Mouse (Mus musculus) monocyte, adult 2 months (primary cell): Measurements from ENCODE around the gene Srsf10.

Experiments
- DNase-seq, 2 experiments: peaks; one replicate each; pipeline ENCODE4 v3.0.0; 2022; ENCODE audit warnings: low spot score in 2 of 2, low read depth in 1 of 2

The Srsf10 gene

GRCm38 (mm10) chr4:135854630-135855029, 917 bp upstream of the Srsf10 start:
- no peak for DNase-seq

GRCm38 (mm10) chr4:135855080-135855479, 467 bp upstream of the Srsf10 start:
- no peak for DNase-seq

- peak in 1 of 2 experiments; percentile 43 for DNase-seq
Observed at GRCm38 (mm10) chr4:135856223-135857091, 910 bp downstream of the Srsf10 start.

- DNase-seq = no peak
Observed at GRCm38 (mm10) chr4:135857597-135858186, 2.1 kb downstream of the Srsf10 start.

GRCm38 (mm10) chr4:135868996-135869395, 13.4 kb downstream of the Srsf10 start:
- DNase-seq = no peak

- DNase-seq = no peak
Observed at GRCm38 (mm10) chr4:135870227-135871023, 14.9 kb downstream of the Srsf10 start.

- DNase-seq = no peak
Observed at GRCm38 (mm10) chr4:135872015-135872414, 16.5 kb downstream of the Srsf10 start.

GRCm38 (mm10) chr4:135872589-135873391, 17.2 kb downstream of the Srsf10 start:
- no peak for DNase-seq

GRCm38 (mm10) chr4:135873526-135874202, 18.1 kb downstream of the Srsf10 start, which contains the start of gene Pnrc2:
Pnrc2 (minus strand) TSS chr4:135873850.
- DNase-seq = peak; percentile 72 to 86

- no peak for DNase-seq
Observed at GRCm38 (mm10) chr4:135874564-135875535, 19.3 kb downstream of the Srsf10 start.

GRCm38 (mm10) chr4:135875546-135875945, 20.0 kb downstream of the Srsf10 start:
- no peak for DNase-seq

GRCm38 (mm10) chr4:135875991-135876582, 20.5 kb downstream of the Srsf10 start:
- DNase-seq = peak in 1 of 2 experiments; percentile 80

GRCm38 (mm10) chr4:135876583-135877020, 21.1 kb downstream of the Srsf10 start:
- DNase-seq = peak; percentile 89 to 94

- no peak for DNase-seq
Observed at GRCm38 (mm10) chr4:135877742-135878141, 22.2 kb downstream of the Srsf10 start.

- DNase-seq = no peak
Observed at GRCm38 (mm10) chr4:135879021-135879420, 23.5 kb downstream of the Srsf10 start.

GRCm38 (mm10) chr4:135880018-135880417, 24.5 kb downstream of the Srsf10 start:
- DNase-seq = no peak

- no peak for DNase-seq
Observed at GRCm38 (mm10) chr4:135880576-135880975, 25.0 kb downstream of the Srsf10 start.

- no peak for DNase-seq
Observed at GRCm38 (mm10) chr4:135882023-135882422, 26.5 kb downstream of the Srsf10 start.
